Mouse (Mus musculus): ENCODE measurements around the gene Anks3.

The Anks3 gene

DNA sequence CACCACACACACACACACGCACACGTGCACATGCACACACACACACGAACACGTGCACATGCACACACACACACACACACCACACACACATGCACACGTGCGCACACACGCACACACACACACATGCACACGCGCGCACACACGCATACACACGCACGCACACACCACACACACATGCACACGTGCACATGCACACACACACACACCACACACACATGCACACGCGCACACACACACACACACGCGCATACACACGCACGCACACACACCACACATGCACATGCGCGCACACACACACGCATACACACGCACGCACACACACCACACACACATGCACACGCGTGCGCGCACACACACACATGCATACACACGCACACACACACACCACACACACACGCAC lies 28.6 kb downstream of the Anks3 start:
- in situ Hi-C loops (cut with MboI; ENCODE audit: low sequenced_read_pairs), result no loop called here

GRCm38 (mm10) chr16:4932429-4932828 lies 31.6 kb downstream of the Anks3 start:
- in situ Hi-C loops (cut with MboI; ENCODE audit: low sequenced_read_pairs), result no loop called here

GRCm38 (mm10) chr16:4928474-4928873 lies 35.5 kb downstream of the Anks3 start:
- in situ Hi-C loops (cut with MboI; ENCODE audit: low sequenced_read_pairs), result no loop called here

DNA sequence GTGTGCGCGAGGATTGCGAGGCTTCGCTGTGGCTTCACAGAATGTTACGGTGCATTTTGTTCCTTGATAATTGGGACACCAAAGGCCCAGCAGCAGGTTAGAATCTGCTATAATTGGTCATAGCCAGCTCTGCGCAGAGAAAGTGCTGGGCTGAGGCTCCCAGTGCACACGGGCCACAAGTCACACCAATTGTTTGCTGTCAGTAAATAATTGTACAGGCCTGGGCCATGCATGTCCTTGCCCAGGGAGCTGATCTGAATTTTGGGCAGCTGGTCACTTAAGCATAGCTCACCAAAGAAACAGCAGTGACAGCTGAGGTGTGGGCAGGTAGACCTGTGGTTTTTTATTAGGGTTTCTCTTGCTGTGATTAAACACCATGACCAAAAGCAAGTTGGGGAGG lies 36.0 kb downstream of the Anks3 start:
- in situ Hi-C loops (cut with MboI; ENCODE audit: low sequenced_read_pairs), result no loop called here

DNA sequence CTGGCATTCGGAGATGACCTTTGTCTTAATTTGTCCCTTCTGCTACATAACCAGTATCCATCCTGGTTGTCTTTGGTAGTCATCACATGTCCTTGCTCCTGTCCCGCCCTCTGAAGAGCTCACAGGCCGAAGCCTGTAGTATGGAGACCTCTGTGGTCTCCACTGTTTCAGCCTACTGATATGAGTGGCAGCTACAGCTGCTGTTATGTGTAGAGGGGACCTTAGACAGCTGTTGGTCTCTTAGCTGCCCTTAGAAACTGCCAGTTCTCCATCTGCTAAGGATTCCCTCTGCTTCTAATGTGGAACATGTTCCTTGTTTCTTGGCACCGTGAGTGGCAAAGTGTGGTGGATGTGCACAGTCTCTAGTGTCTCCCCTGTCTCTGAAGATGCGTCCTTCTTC lies 40.0 kb downstream of the Anks3 start:
- in situ Hi-C loops (cut with MboI; ENCODE audit: low sequenced_read_pairs), result no loop called here

- in situ Hi-C loops (cut with MboI; ENCODE audit: low sequenced_read_pairs), result no loop called here
Measured at GRCm38 (mm10) chr16:4922481-4922880, 41.5 kb downstream of the Anks3 start.

DNA sequence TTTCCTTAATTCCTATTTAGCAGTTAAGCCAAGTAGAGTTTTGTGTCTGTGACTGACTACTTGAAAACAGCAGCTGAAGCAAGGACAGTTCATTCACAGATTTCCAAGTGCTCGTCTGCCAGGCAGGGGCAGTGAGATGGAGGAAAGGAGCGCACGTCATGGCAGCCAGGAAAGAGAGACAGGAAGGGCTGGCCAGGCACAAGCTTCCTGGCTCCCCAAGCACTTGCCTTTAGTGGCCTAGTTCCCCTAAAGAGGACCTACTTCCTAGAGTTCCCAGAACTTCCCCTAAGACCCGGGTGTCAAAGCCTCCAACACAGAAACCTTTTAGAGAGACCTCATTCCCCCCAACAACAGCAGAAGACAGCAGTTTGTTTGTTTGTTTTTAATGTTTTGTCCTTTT lies 43.4 kb downstream of the Anks3 start:
- in situ Hi-C loops (cut with MboI; ENCODE audit: low sequenced_read_pairs), result no loop called here

GRCm38 (mm10) chr16:4916608-4917007 lies 47.4 kb downstream of the Anks3 start:
- in situ Hi-C loops (cut with MboI; ENCODE audit: low sequenced_read_pairs), result no loop called here

- in situ Hi-C loops (cut with MboI; ENCODE audit: low sequenced_read_pairs), result no loop called here
Measured at GRCm38 (mm10) chr16:4915931-4916330, 48.1 kb downstream of the Anks3 start.

- in situ Hi-C loops (cut with MboI; ENCODE audit: low sequenced_read_pairs), result no loop called here
Measured at GRCm38 (mm10) chr16:4913783-4914735, 49.9 kb downstream of the Anks3 start.

DNA sequence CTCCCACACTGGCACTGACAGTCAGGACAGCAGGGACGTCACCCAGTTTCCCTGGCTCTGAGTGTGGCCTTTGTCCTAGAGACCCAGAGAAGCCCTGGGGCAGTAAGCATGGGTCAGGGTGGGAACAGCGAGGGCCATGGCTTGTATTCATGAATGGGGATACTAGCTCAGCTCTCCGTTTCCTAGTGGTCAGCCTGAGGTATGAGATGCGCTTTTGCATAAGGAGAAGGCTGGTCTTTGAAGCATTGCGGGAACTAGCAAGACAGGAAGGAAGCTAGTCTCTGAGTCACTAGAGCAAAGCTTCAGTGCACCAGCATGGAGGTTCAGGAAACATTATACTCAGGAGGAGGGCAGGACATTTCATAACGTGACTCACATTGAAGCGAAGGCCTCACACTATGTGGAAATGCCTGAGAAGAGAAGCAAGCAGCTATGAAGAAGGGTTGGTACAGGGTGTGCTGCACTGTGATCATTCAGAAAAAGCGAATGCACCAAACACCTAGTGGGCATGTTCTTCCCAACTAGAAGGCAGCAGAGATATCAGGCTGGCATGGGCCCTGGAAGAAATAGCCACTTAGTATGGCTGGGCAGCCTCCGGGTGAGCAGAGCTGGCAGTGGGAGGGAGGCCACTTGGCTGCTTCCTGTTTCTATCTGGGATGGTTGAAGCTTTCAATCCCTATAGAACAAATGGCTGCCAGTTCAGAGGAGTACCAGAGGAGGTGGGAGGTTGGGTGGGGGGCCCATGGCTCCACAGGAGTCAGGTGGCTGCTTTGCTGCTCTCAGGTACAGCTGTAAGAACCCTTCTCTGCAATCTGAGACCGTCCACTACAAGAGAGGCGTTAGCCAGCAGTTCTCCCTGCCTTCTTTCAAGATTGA lies 50.9 kb downstream of the Anks3 start:
- in situ Hi-C loops (cut with MboI; ENCODE audit: low sequenced_read_pairs), result no loop called here

GRCm38 (mm10) chr16:4912074-4912648 lies 51.8 kb downstream of the Anks3 start:
- in situ Hi-C loops (cut with MboI; ENCODE audit: low sequenced_read_pairs), result no loop called here

DNA sequence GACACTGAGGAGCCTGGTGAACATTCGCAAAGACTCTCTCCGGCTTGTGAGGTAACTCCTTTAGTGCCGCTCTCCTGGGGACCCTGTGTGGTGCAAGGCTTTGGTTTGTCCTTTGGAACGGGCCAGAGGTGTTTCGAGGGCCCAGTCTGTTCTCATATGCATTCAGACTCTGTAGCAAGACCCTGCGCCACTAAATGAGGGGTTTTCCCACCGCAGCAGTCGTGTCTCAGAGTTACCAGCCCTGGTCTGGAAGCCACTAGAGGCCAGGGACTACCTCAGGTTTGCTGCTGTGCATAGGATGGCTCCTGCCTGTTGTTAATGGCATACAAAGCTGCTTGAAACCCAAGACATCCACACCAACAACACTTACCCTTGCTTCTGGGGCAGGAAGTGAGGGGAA lies 53.2 kb downstream of the Anks3 start:
- in situ Hi-C loops (cut with MboI; ENCODE audit: low sequenced_read_pairs), result no loop called here

- in situ Hi-C loops (cut with MboI; ENCODE audit: low sequenced_read_pairs), result no loop called here
Measured at GRCm38 (mm10) chr16:4909745-4910144, 54.3 kb downstream of the Anks3 start.

- in situ Hi-C loops (cut with MboI; ENCODE audit: low sequenced_read_pairs), result no loop called here
Measured at GRCm38 (mm10) chr16:4907972-4908371, 56.0 kb downstream of the Anks3 start.

DNA sequence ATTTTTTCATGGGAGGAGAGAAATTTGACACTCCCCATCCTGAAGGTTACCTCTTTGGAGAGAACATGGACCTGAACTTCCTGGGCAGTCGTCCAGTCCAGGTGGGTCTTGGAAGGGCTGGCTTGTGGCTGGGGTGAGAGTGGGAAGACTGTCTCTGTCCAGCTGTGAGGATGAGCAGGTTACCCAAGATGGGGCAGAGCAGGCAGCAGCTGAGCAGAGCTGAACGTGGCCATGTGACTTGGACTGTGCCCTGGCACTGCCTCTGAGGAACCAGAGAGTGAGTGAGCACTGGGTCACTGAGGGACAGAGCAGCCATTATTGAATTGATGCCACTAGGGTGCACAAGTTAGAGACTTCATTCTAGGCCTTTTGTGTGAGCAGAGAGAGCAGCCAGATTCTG lies 56.6 kb downstream of the Anks3 start:
- in situ Hi-C loops (cut with MboI; ENCODE audit: low sequenced_read_pairs), result no loop called here

DNA sequence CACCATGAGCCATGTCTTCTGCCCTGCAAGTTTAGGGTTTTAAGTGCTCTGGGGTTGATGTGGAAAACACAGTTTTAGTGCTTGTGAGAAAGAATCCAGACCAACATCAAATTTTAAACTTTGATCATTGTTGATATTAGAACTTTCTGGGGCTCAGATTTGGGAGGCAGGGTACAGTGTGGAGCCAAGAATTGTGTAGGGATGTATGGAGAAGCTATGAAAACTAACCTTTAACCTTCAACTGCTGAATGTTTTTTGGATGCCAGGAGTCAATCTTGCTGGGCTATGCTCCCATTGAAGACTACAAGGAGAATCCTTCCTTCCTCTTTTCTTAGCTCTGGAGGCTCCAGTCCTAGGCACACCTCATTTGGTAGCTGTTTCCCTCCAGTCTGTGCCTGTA lies 57.4 kb downstream of the Anks3 start:
- in situ Hi-C loops (cut with MboI; ENCODE audit: low sequenced_read_pairs), result no loop called here

- in situ Hi-C loops (cut with MboI; ENCODE audit: low sequenced_read_pairs), result no loop called here
Measured at GRCm38 (mm10) chr16:4905591-4905990, 58.4 kb downstream of the Anks3 start.

DNA sequence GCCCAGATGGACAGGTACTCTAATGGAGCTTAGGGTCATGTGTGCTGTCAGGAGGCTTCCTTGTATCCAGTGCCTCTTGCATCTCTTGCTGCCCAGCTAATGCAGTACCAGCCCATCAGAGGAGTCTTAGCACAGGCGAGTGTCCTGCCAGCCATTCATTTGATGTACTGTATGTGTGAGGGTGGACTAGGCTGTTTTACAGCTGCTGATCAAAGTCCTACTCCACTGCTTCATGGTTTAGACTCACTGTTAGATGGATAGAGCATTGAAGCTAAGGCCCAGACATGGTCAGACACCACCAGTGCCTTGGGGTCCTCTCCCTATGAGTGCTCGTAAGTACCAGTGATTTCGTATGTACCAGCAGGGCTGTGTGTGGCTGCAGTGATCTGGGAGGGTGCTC lies 59.1 kb downstream of the Anks3 start:
- in situ Hi-C loops (cut with MboI; ENCODE audit: low sequenced_read_pairs), result no loop called here

DNA sequence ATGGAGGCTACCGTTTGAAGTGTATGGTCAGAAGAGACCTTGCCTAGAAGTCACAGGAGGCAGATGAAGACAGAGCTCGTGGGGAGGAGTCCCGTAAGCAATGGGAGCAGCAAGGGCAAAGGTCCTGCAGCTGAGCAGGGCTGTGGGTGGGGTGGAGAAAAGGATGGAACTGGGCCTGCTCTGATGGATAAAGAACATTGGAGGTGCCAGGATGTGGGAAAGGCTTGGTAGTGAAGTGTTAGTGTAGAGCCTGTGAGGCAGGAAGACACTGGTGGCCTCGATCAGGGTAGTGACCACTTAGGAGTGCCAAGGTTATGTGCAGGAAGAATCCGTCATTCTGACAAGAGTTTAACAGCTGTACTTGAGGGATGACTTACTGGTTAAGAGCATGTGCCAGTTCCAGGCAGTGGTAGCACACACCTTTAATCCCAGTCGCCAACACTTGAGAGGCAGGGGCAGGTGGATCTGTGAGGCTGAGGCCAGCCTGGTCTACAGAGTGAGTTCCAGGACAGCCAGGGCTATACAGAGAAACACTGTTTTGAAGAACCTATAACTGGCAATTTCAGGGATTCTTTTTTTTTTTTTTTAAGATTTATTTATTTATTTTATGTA lies 60.4 kb downstream of the Anks3 start:
- in situ Hi-C loops (cut with MboI; ENCODE audit: low sequenced_read_pairs), result no loop called here

DNA sequence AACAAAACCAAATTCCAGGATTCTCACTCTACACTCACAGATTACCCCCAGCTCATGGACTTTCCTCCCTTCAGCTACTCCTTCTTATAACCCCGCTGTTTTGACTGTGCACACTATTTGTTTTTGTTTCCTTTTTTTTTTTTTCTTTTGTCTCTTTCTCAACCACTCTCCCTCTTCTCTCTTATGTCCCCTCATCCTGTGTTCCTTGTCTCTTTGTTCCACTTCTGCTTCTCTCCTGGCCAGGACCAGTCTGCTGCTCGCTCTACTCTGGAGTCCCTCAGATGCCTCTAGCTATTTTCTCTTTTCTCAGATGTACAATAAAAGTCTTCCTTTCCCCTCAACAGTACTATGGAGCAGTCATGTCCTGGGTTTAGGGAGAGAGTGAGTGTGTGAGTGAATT lies 61.6 kb downstream of the Anks3 start:
- in situ Hi-C loops (cut with MboI; ENCODE audit: low sequenced_read_pairs), result no loop called here

Data from CH12F3 (cell line).